Mouse (Mus musculus) brain, embryonic 14.5 days (tissue): ENCODE data around the gene Crnkl1.

Experiments
- CTCF ChIP-seq: fragments of 200-500 bp; IDR thresholded peaks from 2 replicates; pipeline ENCODE4 v1.5.1; 2012; ENCODE audit warnings: inconsistent platforms, mild to moderate bottlenecking, moderate library complexity, borderline replicate concordance; ENCODE audit not compliant: insufficient read depth, insufficient read length; ENCODE audit errors: extremely low read depth
- POLR2A ChIP-seq: fragments of 200-500 bp; IDR thresholded peaks from 2 replicates; pipeline ENCODE4 v1.6.1; 2012; ENCODE audit warnings: mild to moderate bottlenecking, inconsistent platforms, borderline replicate concordance; ENCODE audit not compliant: poor library complexity, insufficient read depth, insufficient read length, severe bottlenecking; ENCODE audit errors: extremely low read depth

GRCm38 (mm10) chr2:145970751-145971150 lies 35.9 kb upstream of the Crnkl1 start:
- TF ChIP-seq POLR2A (no peak), CTCF (no peak)
